Mouse (Mus musculus) urinary bladder, postnatal 36 days (tissue): ENCODE data around the gene Bag2.
"Not testable (repeated sequence)": the region's sequence is repeated elsewhere in the genome, so short reads cannot be mapped to it uniquely, and the experiment has no call there.

Experiments
- DNase-seq, 2 experiments: peaks; one replicate each; pipeline ENCODE4 v3.0.0; 2022; ENCODE audit warnings: low spot score in 2 of 2, mixed read lengths in 1 of 2

Gene Bag2

DNA sequence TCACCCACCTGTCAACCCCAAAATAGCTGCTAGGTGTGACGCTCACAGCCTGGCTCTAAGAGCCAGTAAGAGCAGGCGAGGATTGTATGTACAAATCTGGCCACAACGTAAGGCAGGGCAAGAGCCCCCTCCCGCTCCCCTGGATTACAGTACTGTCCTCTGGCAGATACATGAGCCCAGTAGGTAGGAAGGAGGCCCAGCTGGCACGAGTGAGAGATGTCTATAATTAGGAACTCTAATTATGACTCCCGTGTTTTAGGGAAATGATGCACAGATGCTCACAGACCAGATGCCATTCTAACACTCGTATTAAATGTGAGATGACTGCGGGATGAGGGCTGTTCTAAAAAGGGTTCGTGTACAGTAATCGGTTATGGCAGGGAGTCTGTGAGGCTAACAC is 6.3 kb downstream of the Bag2 start:
- no peak for DNase-seq

GRCm38 (mm10) chr1:33749709-33750108 is 7.9 kb downstream of the Bag2 start:
- not testable (repeated sequence) for DNase-seq

DNA sequence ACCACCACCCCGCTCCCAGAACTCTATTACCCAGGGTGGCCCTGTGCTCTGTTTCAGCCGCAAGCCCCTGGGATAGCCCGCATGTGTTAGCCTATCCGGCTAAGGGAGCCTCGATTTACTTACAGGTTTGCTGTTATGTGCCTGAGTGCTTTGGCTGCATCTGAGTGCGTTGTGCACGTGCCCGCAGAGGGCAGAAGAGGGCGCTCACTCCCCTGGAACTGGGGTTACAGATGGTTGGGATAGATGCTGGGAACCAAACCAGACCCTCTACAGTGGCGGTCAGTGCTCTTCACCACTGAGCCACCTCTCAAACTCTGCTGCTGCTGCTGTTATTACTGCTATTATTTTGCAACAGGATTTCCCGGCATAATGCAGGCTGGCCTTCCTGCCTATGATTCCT is 8.5 kb downstream of the Bag2 start:
- DNase-seq, result no peak

- DNase-seq, result no peak
Observed at GRCm38 (mm10) chr1:33745901-33746300, 11.7 kb downstream of the Bag2 start.

GRCm38 (mm10) chr1:33744815-33745214 is 12.8 kb downstream of the Bag2 start:
- DNase-seq, result not testable (repeated sequence)

GRCm38 (mm10) chr1:33742903-33743302 is 14.7 kb downstream of the Bag2 start:
- no peak for DNase-seq

DNA sequence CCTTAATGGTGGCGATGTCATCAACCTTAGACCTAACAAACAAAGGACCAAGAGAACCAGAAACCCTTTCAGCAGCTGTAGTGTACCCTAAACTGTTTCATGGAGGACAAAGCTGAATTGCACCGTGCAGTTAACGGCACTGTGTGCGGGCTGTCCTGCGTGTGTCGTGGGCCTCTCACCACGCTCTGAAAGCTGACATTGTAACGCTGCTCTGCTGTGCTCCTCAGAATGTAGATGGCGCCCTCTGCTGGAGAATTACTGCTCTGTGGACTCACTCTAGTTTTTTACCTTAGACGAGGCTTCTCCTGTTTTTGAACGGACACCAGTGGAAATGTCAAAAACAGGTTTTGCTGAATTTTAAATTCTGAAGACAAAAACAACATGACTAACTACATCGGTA is 18.3 kb downstream of the Bag2 start:
- peak; percentile 64 to 76 for DNase-seq

- no peak for DNase-seq
Observed at GRCm38 (mm10) chr1:33738681-33739278, 18.8 kb downstream of the Bag2 start.

DNA sequence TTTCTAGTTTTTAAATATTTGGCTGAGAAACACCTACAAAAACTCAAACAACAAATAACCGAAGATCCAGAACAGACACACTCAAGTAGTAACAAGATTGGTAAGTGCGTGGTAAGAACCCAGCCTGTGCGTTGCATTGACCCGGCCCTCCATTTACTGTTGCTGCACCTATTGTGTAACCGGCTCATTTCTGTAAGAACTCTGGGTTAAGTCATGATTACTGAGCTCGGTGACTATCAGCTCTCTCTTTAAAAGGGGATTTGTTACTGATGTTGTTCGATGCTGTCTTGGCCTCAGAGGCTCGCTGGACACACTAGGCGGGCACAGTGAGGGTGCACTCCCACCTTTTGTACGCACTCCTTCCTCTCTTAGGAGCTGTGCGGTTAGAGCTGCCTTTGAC is 19.3 kb downstream of the Bag2 start:
- DNase-seq, result no peak

DNA sequence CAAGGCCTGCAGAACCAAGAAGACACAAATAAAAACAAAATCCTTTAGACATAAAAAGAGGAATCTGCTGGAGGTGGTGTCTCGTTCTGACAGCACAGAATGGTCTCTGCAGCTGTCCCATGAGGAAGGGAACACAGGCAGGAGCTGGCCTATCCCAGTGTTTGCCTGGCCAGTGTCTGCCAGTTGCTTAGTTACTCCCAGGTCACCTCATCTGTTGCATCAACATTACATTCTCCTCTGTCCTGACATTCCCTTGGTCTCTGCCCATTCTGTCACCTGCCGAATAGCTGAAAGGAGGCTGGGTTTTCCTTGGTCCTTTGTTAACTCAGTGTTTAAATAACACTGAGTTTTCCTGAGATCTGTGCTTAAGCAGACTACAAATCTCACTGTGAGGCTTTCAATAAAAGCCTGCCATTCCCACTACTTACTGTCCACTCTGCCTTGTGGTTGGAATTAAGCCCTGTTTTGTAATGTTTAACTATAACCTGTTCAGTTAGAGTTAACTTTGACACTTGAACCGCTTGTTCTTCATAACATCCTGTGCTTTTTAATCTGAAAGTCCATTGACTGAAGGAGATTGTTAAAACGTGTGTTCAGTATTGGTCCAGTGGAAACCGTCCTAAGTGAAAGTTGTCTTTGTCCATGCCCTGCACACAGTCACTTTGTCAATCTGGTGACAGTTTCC is 23.5 kb downstream of the Bag2 start:
- DNase-seq, result no peak

GRCm38 (mm10) chr1:33733044-33733443 is 24.6 kb downstream of the Bag2 start:
- DNase-seq, result no peak

DNA sequence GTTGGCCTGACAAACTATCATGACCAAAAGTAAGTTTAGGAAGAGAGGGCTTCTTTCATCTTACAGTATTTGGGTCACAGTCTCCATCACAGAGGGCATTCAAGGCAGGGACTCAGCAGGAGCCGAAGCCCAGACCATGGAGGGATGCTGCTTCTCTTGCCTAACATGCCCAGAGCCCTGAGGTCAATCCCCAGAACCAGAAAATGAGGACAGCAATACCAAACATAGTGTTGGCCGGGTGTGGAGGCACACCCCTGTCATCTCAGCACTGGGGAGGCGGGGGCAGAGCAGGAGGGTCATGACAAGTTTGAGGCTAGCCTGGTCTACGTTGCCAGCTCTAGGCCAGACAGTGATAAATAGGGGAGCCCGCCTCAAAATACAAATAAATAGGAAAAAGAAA is 32.5 kb downstream of the Bag2 start:
- DNase-seq, result no peak

DNA sequence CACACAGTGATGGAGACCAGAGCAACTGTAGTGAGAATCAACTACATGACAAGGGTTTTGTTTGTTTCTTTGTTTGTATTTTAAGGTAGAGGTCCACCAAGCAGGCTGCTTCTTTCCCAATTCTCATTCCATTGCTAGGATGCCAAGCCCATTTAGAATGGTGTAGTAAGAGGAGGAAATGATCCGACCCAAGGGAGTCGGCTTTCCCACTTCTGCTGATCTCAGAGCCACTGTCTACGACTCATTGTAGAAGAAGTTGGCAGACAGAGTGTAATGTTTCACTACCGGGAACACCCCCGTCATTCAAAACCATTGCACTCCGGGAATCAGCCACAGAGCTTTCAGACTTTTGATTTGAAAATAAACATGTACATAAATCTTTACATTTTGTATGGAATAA is 33.1 kb downstream of the Bag2 start:
- no peak for DNase-seq

DNA sequence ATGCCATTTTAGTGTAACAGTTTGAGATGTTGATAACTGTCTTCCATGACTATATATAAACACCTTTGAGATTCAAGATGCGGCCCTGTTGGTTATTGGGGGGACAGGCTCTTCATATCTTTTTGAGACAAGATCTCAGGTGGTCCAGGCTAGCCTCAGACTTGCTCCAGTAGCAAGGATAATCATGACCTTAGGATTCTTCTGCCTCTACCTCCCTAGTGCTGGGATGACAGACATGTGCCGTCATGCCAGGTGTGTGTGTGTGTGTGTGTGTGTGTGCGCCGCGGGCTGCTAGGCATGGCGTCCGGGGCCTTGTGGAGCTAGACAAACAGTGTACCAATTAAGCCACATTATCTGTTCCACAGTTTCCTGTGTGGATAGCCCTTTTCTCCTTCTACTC is 36.6 kb downstream of the Bag2 start:
- DNase-seq, result no peak

GRCm38 (mm10) chr1:33720231-33720630 is 37.4 kb downstream of the Bag2 start:
- DNase-seq, result no peak

- DNase-seq, result peak; percentile 67 to 72
Observed at GRCm38 (mm10) chr1:33719733-33720225, 37.8 kb downstream of the Bag2 start, which contains the start of gene Rab23. Gene Rab23 (plus strand): TSS chr1:33719887.

- DNase-seq, result no peak
Observed at GRCm38 (mm10) chr1:33717636-33718035, 40.0 kb downstream of the Bag2 start.

DNA sequence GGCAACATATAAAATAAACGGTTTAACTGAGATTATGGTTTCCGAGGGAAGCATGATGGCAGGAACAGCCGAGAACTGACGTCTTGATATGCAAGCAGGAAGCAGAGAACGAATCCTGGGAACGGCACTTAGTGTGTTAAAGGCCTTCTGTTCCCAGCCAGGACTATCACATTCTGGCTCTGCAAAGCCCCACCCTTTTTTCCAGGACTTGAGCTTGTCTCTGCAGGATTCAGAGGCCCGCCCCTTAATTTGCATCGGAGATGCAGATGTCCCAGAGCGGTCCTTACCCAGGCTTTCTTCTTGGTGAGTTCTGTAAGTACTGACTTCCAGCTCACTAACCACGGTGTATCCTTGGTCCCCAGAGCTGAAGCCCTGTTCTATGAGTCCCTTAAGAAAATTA is 42.8 kb downstream of the Bag2 start:
- DNase-seq, result no peak

- no peak for DNase-seq
Observed at GRCm38 (mm10) chr1:33712026-33712425, 45.6 kb downstream of the Bag2 start.

DNA sequence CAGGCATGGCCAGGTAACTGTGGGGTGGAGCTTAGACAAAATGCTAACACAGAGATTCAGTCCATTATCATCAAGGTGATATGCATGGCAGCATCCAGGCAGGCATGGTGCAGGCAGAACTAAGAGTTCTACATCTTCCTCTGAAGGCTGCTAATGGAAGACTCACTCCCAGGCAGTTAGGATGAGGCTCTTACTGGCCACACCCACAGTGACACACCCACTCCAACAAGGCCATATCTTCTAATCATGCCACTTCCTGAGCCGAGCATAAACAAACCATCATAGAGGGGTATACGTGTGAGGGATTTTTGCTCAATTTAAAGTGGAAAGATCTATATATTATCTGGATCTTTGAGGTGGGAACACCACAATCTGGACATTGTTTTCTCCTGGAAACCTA is 48.0 kb downstream of the Bag2 start:
- no peak for DNase-seq

DNA sequence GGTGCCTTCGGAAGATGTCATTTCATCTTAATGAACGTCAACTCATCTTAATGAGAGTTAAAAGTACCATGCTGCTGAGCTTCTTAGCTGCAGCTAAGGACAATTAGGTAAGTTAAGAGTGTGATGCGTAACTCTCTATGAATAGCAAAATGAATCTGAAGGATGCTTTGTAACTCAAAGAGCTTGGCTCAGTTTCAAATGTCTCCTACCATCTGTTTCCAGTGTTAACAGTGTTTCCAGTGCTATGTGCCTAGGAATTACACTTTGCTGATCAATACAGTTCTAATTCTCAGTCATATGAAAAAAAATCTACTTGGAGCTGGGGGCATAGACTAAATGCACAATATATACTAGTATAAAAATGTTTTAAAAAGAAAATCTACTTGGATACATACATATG is 56.4 kb downstream of the Bag2 start:
- DNase-seq, result no peak

GRCm38 (mm10) chr1:33696016-33696415 is 61.6 kb downstream of the Bag2 start:
- no peak for DNase-seq
